Mouse (Mus musculus) ES-Bruce4 (cell line): Measurements from ENCODE around the gene Rbm47.

Experiments used
- CTCF ChIP-seq: IDR thresholded peaks from one replicate; pipeline ENCODE4 v1.8.1; 2011; ENCODE audit warnings: low read depth, low read length
- EP300 ChIP-seq: IDR thresholded peaks from 2 replicates; pipeline ENCODE4 v1.6.1; 2011; ENCODE audit warnings: low read depth, low read length; ENCODE audit not compliant: insufficient read depth

- TF ChIP-seq CTCF (no peak), EP300 (no peak)
These were observed 94.4 kb downstream of the Rbm47 start for GRCm38 (mm10) chr5:66078491-66079012.
